Mouse (Mus musculus) spleen, adult 12 weeks (tissue): ENCODE results near the gene Zfp128.
"Not testable (repeated sequence)": the region's sequence is repeated elsewhere in the genome, so short reads cannot be mapped to it uniquely, and the experiment has no call there.

Source experiments
- DNase-seq: peaks from one replicate; pipeline ENCODE4 v3.0.0; 2022; ENCODE audit warnings: low spot score

Gene Zfp128

GRCm38 (mm10) chr7:12921705-12922465 is 40.9 kb downstream of the Zfp128 start, which contains the start of gene Rps5:
Gene Rps5 (plus strand): TSS chr7:12922290.
- peak; percentile 94 for DNase-seq

GRCm38 (mm10) chr7:12922729-12923128 is 41.8 kb downstream of the Zfp128 start:
- DNase-seq, result no peak

DNA sequence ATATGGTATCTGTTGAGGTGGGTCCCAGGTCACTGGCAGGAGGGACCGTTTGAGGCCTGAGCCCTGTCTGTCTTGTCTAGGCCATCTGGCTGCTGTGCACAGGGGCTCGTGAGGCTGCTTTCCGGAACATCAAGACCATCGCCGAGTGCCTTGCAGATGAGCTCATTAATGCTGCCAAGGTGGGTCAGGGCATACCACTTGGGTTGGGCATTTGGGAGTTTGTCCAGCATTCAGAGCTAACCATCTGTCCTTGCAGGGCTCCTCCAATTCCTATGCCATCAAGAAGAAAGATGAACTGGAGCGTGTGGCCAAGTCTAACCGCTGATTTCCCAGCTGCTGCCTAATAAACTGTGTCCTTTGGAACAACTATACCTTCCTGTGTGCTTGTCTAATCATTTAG is 45.3 kb downstream of the Zfp128 start:
- no peak for DNase-seq

DNA sequence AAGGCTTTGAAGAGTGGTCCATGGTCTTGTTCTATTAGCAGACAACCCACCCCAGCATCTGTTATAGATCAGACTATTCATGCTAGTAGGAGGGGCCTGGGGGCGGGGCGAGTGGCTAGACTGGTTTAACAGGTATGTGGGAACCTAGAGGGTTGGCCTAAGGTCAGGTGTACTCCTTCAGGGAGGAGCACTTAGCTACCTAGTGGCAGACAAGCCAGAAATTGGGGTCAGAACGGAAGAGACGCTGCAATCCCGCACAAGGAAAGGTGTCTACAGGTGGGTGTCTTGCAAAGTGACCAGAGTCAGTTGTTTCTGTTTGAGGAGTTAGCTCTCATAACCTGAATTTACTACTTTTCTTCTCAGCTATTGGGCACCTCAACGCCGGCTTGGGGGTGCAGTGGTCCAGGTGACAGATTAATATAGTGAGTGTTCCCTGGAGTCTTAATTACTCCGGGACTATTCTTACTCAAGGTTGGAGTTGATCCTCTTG is 46.3 kb downstream of the Zfp128 start, which contains the start of gene Rnf225:
Gene Rnf225 (plus strand): TSS at position 226 of the 490 bp plus-strand sequence.
- no peak for DNase-seq

DNA sequence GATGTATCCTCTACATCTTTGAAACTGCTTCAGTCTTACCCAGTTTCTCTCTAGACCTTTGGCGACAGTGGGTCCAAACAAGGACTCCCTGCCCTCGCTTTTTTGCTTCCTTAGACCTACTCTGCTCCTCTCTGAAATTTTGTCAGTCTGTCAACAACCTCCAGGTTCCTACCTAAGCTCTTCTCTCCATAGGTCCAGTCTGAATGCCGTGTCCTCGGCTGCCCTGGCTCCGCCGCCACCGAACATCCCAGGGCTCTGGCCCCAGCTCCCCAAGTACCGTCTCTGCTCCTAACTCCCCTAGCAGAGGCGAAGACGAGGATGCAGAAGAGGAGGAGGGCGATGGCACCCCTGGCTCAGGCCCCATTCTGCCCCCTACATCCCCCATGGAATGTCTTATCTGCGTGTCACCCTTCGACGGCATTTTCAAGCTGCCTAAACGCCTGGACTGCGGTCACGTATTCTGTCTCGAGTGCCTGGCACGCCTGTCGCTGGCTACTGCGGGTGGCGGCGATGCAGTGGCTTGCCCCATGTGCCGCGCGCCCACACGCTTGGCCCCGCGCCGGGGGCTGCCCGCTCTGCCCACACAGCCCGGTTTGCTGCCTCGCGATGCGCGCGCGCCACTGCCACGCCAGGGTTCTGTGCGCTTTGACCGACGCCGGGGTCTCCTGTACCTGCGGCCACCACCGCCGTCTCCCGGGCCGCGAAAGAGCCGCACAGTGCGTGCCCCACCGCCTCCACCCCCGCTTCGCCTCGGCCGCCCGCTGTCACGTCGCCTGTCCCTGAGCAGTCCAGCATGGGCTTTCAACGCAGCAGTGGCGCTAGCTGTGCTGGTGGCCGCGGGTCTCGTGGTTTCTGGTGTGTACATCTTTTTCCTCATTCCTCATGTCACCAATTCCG is 47.0 kb downstream of the Zfp128 start:
- DNase-seq, result no peak

DNA sequence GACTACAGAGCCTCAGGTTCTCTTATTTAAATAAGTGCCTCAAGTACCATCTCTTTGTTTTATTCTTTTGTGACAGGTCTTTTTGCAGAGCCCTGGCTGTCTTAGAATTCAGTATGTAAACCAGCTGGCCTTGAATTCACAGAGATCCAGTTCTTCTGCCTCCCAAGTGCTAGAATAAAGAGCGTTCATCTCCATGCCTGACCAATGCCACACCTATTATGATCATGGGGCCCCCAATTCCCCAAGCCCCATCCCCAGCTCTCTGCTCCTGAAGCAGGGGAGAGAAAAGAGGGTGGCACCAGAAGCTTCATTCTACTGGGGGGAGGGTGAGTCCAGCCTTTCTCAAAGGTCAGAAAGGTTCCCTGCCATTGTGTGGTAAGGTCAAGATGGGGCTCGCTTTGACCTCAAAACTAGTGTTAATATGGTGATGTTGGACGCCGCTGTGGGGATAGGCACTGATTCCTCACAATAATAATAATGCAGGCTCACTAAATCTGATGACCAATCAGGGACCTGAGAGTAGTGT is 52.7 kb downstream of the Zfp128 start:
- no peak for DNase-seq

GRCm38 (mm10) chr7:12934808-12935207 is 53.8 kb downstream of the Zfp128 start:
- no peak for DNase-seq

DNA sequence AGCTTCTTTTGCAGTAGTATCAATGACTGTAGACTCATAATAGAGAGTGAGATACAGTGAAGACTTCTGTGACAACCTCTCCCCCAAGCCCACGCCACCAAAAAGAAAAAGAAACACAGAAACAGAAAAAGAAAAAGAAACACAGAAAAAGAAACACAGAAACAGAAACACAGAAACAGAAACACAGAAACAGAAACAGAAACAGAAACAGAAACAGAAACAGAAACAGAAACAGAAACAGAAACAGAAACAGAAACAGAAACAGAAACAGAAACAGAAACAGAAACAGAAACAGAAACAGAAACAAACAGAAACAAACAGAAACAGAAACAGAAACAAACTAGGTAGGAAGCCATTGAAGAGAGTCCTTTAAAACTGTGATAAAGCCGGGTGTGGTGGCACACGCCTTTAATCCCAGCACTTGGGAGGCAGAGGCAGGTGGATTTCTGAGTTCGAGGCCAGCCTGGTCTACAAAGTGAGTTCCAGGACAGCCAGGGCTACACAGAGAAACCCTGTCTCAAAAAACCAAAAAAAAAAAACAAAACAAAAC is 56.4 kb downstream of the Zfp128 start:
- not testable (repeated sequence) for DNase-seq

- no peak for DNase-seq
Observed at GRCm38 (mm10) chr7:12940599-12940998, 59.6 kb downstream of the Zfp128 start.
